Mouse (Mus musculus): ENCODE results near the gene Birc5. TPM values are rescaled to one million over a fixed set of nuclear protein-coding genes. Genes with fewer than 3 reads are reported as not detected.

Birc5 gene
- total RNA-seq, 2 experiments from 2014 or later, result 1.6 to 1.7 TPM

GRCm38 (mm10) chr11:117847593-117848215, 1.3 kb upstream of the Birc5 start:
- DNase-seq (ENCODE audit: low spot score in 2 of 2), result no peak
- intact Hi-C loops (cut with DNase I), result no loop called here

- intact Hi-C loops (cut with DNase I), result no loop called here
- DNase-seq (ENCODE audit: low spot score in 2 of 2), result peak in 1 of 2 experiments; percentile 25
Observed at GRCm38 (mm10) chr11:117848271-117848984, 623 bp upstream of the Birc5 start.

GRCm38 (mm10) chr11:117852875-117853274, 3.8 kb downstream of the Birc5 start:
- no peak for DNase-seq (ENCODE audit: low spot score in 2 of 2)

GRCm38 (mm10) chr11:117854241-117854640, 5.2 kb downstream of the Birc5 start:
- intact Hi-C loops (cut with DNase I), result no loop called here
- no peak for DNase-seq (ENCODE audit: low spot score in 2 of 2)

More at GRCm38 (mm10) chr11:117852875-117853274, 3.8 kb downstream of the Birc5 start:
- intact Hi-C loops (cut with DNase I), result no loop called here

- no peak for DNase-seq (ENCODE audit: low spot score in 2 of 2)
- intact Hi-C loops (cut with DNase I), result no loop called here
Observed at GRCm38 (mm10) chr11:117855360-117855759, 6.3 kb downstream of the Birc5 start.

GRCm38 (mm10) chr11:117855975-117856374, 6.9 kb downstream of the Birc5 start:
- no peak for DNase-seq (ENCODE audit: low spot score in 2 of 2)
- intact Hi-C loops (cut with DNase I), result no loop called here

GRCm38 (mm10) chr11:117857462-117857861, 8.4 kb downstream of the Birc5 start:
- intact Hi-C loops (cut with DNase I), result no loop called here
- no peak for DNase-seq (ENCODE audit: low spot score in 2 of 2)

- intact Hi-C loops (cut with DNase I), result no loop called here
- DNase-seq (ENCODE audit: low spot score in 2 of 2), result no peak
Observed at GRCm38 (mm10) chr11:117858392-117858791, 9.3 kb downstream of the Birc5 start.

- intact Hi-C loops (cut with DNase I), result no loop called here
- no peak for DNase-seq (ENCODE audit: low spot score in 2 of 2)
Observed at GRCm38 (mm10) chr11:117860601-117861000, 11.6 kb downstream of the Birc5 start, which contains the start of gene Tmem235. Gene Tmem235 (plus strand): TSS chr11:117860752.

GRCm38 (mm10) chr11:117863174-117863856, 14.3 kb downstream of the Birc5 start:
- intact Hi-C loops (cut with DNase I), result no loop called here
- DNase-seq (ENCODE audit: low spot score in 2 of 2), result no peak

- intact Hi-C loops (cut with DNase I), result no loop called here
- DNase-seq (ENCODE audit: low spot score in 2 of 2), result no peak
Observed at GRCm38 (mm10) chr11:117864805-117865204, 15.8 kb downstream of the Birc5 start.

- intact Hi-C loops (cut with DNase I), result no loop called here
- DNase-seq (ENCODE audit: low spot score in 2 of 2), result no peak
Observed at GRCm38 (mm10) chr11:117865988-117866387, 16.9 kb downstream of the Birc5 start.

GRCm38 (mm10) chr11:117870688-117871365, 21.8 kb downstream of the Birc5 start:
- peak; percentile 86 for DNase-seq (ENCODE audit: low spot score in 2 of 2)
- intact Hi-C loops (cut with DNase I), result loop anchor here (2.0 to 10.0 kb wide), 3 partner anchors 150 to 344 kb away; no protein-coding TSS in a partner anchor

GRCm38 (mm10) chr11:117871376-117871775, 22.3 kb downstream of the Birc5 start:
- intact Hi-C loops (cut with DNase I), result loop anchor here (2.0 to 10.0 kb wide), 3 partner anchors 149 to 343 kb away; no protein-coding TSS in a partner anchor
- DNase-seq (ENCODE audit: low spot score in 2 of 2), result no peak

- intact Hi-C loops (cut with DNase I), result loop anchor here (2.0 to 10.0 kb wide), 3 partner anchors 149 to 343 kb away; no protein-coding TSS in a partner anchor
- DNase-seq (ENCODE audit: low spot score in 2 of 2), result no peak
Observed at GRCm38 (mm10) chr11:117871911-117872584, 23.0 kb downstream of the Birc5 start.

- peak; percentile 73 to 79 for DNase-seq (ENCODE audit: low spot score in 2 of 2)
- intact Hi-C loops (cut with DNase I), result loop anchor here (10.0 kb wide), 1 partner anchor 342 kb away; no protein-coding TSS in a partner anchor
Observed at GRCm38 (mm10) chr11:117872861-117873608, 24.0 kb downstream of the Birc5 start, which contains the start of gene Tha1. Gene Tha1 (minus strand): TSS chr11:117873481.

GRCm38 (mm10) chr11:117874419-117874818, 25.4 kb downstream of the Birc5 start:
- intact Hi-C loops (cut with DNase I), result loop anchor here (10.0 kb wide), 1 partner anchor 340 kb away; no protein-coding TSS in a partner anchor
- no peak for DNase-seq (ENCODE audit: low spot score in 2 of 2)

GRCm38 (mm10) chr11:117875681-117876080, 26.6 kb downstream of the Birc5 start:
- intact Hi-C loops (cut with DNase I), result loop anchor here (5.0 to 10.0 kb wide), 2 partner anchors 92 to 339 kb away; no protein-coding TSS in a partner anchor
- no peak for DNase-seq (ENCODE audit: low spot score in 2 of 2)

Measured in left cerebral cortex, postnatal 14 days (tissue).